Comparison of ENCODE assay signal across 16 mouse cellular contexts in genomic region chr12:88966329-88966728, GRCm38 (mm10).
"Had no signal": no experiment of that assay in that cellular context is flagged by ENCODE, and none has a peak within 500 bp of the region (broad histone marks: within the 10 kb centered on the region; RNA-seq: fewer than 3 reads in every experiment).

No protein-coding gene starts in this region.

- H3K4me1 ChIP-seq: megakaryocyte, embryonic 14.5 days; midbrain, embryonic 13.5 days; midbrain, embryonic 15.5 days; neural tube, embryonic 12.5 days had no signal

- H3K36me3 ChIP-seq: midbrain, embryonic 13.5 days; midbrain, embryonic 15.5 days; neural tube, embryonic 12.5 days had no signal

- H3K4me3 ChIP-seq: megakaryocyte, embryonic 14.5 days; midbrain, embryonic 13.5 days; midbrain, embryonic 15.5 days; neural tube, embryonic 12.5 days had no signal

- H3K27ac ChIP-seq: liver, embryonic 14.5 days; macrophage; midbrain, embryonic 13.5 days; midbrain, embryonic 15.5 days; neural tube, embryonic 12.5 days had no signal

- DNase-seq: lung, adult 18-20 months; lung, embryonic 14.5 days; lung, postnatal 10 days; right cerebral cortex, postnatal 25 days; right cerebral cortex, postnatal 4 days; spleen, adult 18-20 months; thymus, adult 2 months; thymus, postnatal 25 days had no signal

- H3K9ac ChIP-seq: liver, embryonic 14.5 days; lung, embryonic 14.5 days; midbrain, embryonic 13.5 days; midbrain, embryonic 15.5 days; neural tube, embryonic 12.5 days had no signal

- H3K4me2 ChIP-seq: liver, embryonic 11.5 days; lung, embryonic 14.5 days; midbrain, embryonic 11.5 days; midbrain, embryonic 13.5 days; midbrain, embryonic 15.5 days; neural tube, embryonic 12.5 days had no signal

- ATAC-seq: midbrain, embryonic 13.5 days; midbrain, embryonic 15.5 days had no signal

- H3K27me3 ChIP-seq: megakaryocyte, embryonic 14.5 days; midbrain, embryonic 13.5 days; midbrain, embryonic 15.5 days; neural tube, embryonic 12.5 days had no signal

- H3K9me3 ChIP-seq: megakaryocyte, embryonic 14.5 days; midbrain, embryonic 13.5 days; midbrain, embryonic 15.5 days; neural tube, embryonic 12.5 days had no signal
